Mouse (Mus musculus): ENCODE data around the gene Cbr4. TPM values are rescaled to one million over a fixed set of nuclear protein-coding genes. Genes with fewer than 3 reads are reported as not detected.

The Cbr4 gene
- total and polyA plus RNA-seq, 3 experiments, result 37.0 to 59.1 (median 40.2) TPM

GRCm38 (mm10) chr8:61466696-61467552, 20.6 kb upstream of the Cbr4 start:
- Histone ChIP-seq H3K36me3 (replicated peaks in 1 of 2; ENCODE audit: control insufficient read depth in 1 of 2, insufficient read depth in 1 of 2, low read length in 1 of 2) (no peaks in the 10 kb centered on the region), H3K4me2 (ENCODE audit: insufficient read depth, low read depth, poor library complexity, severe bottlenecking) (no peak overlapping the region), H3K27ac (ENCODE audit: insufficient read depth, low read depth) (no peak overlapping the region), H3K27me3 (replicated peaks) (no peaks in the 10 kb centered on the region), H3K9me3 (replicated peaks; ENCODE audit: low read length) (no peaks in the 10 kb centered on the region), H3K79me2 (replicated peaks; ENCODE audit: control insufficient read depth, extremely low read depth, insufficient read depth, poor library complexity, severe bottlenecking) (no peaks in the 10 kb centered on the region), H3K4me1 (ENCODE audit: control insufficient read depth in 1 of 2, insufficient read depth in 2 of 2) (no peaks in the 10 kb centered on the region; a peak in 1 of 4 replicates), H3K4me3 (replicated peaks in 1 of 3; ENCODE audit: low read depth in 2 of 3, low read length in 2 of 3, poor library complexity in 1 of 3) (no peak overlapping the region), H3K9ac (ENCODE audit: insufficient read depth, low read depth) (no peak overlapping the region)
- dilution Hi-C loops (cut with MboI; ENCODE audit: extremely low pct_ligation_motif_present, extremely low pct_unique_long_range_greater_than_20kb, low sequenced_read_pairs), result no loop called here
- in situ Hi-C loops (cut with MboI; ENCODE audit: low pct_ligation_motif_present, low pct_unique_long_range_greater_than_20kb, low sequenced_read_pairs), result no loop called here
- DNase-seq (ENCODE audit: extremely low read depth), result no peak
- TF ChIP-seq MEF2A (IDR thresholded peaks at IDR 0.05; ENCODE audit: borderline replicate concordance, low read depth, low read length) (no peak), ZNF384 (IDR thresholded peaks at IDR 0.05; ENCODE audit: low read depth, low read length) (no peak), CTCF (conservative IDR thresholded peaks at IDR 0.05 in 1 of 2, IDR thresholded peaks at IDR 0.05 in 1 of 2; ENCODE audit: low read depth in 2 of 2, low read length in 2 of 2) (no peak), MAFK (IDR thresholded peaks at IDR 0.05; ENCODE audit: insufficient replicate concordance, low read length) (no peak), NRF1 (IDR thresholded peaks at IDR 0.05; ENCODE audit: low read depth, low read length) (no peak), KAT2A (IDR thresholded peaks at IDR 0.05; ENCODE audit: insufficient replicate concordance, low read length) (no peak), ELF1 (IDR thresholded peaks at IDR 0.05; ENCODE audit: low read depth, low read length) (no peak), BHLHE40 (IDR thresholded peaks at IDR 0.05; ENCODE audit: low read depth, low read length) (no peak), CHD1 (IDR thresholded peaks at IDR 0.05; ENCODE audit: low read depth, low read length) (no peak), JUN (IDR thresholded peaks at IDR 0.05; ENCODE audit: insufficient read depth, low read depth, low read length) (no peak), ZC3H11A (IDR thresholded peaks at IDR 0.05; ENCODE audit: low read depth, low read length) (no peak)

GRCm38 (mm10) chr8:61467553-61467815, 20.1 kb upstream of the Cbr4 start:
- H3K79me2 ChIP-seq (replicated peaks; ENCODE audit: control insufficient read depth, extremely low read depth, insufficient read depth, poor library complexity, severe bottlenecking), result no peaks in the 10 kb centered on the region
- TF ChIP-seq TCF12 (IDR thresholded peaks at IDR 0.05; ENCODE audit: low read depth, low read length), result no peak
- no peak for TF ChIP-seq HCFC1 (IDR thresholded peaks at IDR 0.05; ENCODE audit: low read depth, low read length)
- TF ChIP-seq UBTF (IDR thresholded peaks at IDR 0.05; ENCODE audit: low read depth, low read length), result no peak
- no peak for TF ChIP-seq JUN (IDR thresholded peaks at IDR 0.05; ENCODE audit: insufficient read depth, low read depth, low read length)
- no peak for TF ChIP-seq EP300 (IDR thresholded peaks at IDR 0.05; ENCODE audit: low read length)
- no peak for TF ChIP-seq SIN3A (IDR thresholded peaks at IDR 0.05; ENCODE audit: low read length)
- no peak for TF ChIP-seq SMC3 (IDR thresholded peaks at IDR 0.05; ENCODE audit: low read depth, low read length)
- in situ Hi-C loops (cut with MboI; ENCODE audit: low pct_ligation_motif_present, low pct_unique_long_range_greater_than_20kb, low sequenced_read_pairs), result no loop called here
- H3K9ac ChIP-seq (ENCODE audit: insufficient read depth, low read depth), result no peak overlapping the region
- no peak overlapping the region for H3K4me2 ChIP-seq (ENCODE audit: insufficient read depth, low read depth, poor library complexity, severe bottlenecking)
- no peaks in the 10 kb centered on the region for H3K36me3 ChIP-seq (replicated peaks in 1 of 2; ENCODE audit: control insufficient read depth in 1 of 2, insufficient read depth in 1 of 2, low read length in 1 of 2)
- no peaks in the 10 kb centered on the region for H3K9me3 ChIP-seq (replicated peaks; ENCODE audit: low read length)
- dilution Hi-C loops (cut with MboI; ENCODE audit: extremely low pct_ligation_motif_present, extremely low pct_unique_long_range_greater_than_20kb, low sequenced_read_pairs), result no loop called here
- H3K4me1 ChIP-seq (ENCODE audit: control insufficient read depth in 1 of 2, insufficient read depth in 2 of 2), result no peaks in the 10 kb centered on the region; a peak in 1 of 4 replicates
- DNase-seq (ENCODE audit: extremely low read depth), result no peak
- no peaks in the 10 kb centered on the region for H3K27me3 ChIP-seq (replicated peaks)
- no peak overlapping the region for H3K27ac ChIP-seq (ENCODE audit: insufficient read depth, low read depth)
- no peak overlapping the region for H3K4me3 ChIP-seq (replicated peaks in 1 of 3; ENCODE audit: low read depth in 2 of 3, low read length in 2 of 3, poor library complexity in 1 of 3)

Measured in CH12.LX (cell line).